Mouse (Mus musculus): ENCODE data around the gene 4833420G17Rik. TPM values are rescaled to one million over a fixed set of nuclear protein-coding genes. Genes with fewer than 3 reads are reported as not detected.

The 4833420G17Rik gene
- 110 and 113 TPM in 2 replicates for polyA plus RNA-seq (2016; fragmentation: Nextera tagmentation; extraction: Ambion mirVana)

DNA sequence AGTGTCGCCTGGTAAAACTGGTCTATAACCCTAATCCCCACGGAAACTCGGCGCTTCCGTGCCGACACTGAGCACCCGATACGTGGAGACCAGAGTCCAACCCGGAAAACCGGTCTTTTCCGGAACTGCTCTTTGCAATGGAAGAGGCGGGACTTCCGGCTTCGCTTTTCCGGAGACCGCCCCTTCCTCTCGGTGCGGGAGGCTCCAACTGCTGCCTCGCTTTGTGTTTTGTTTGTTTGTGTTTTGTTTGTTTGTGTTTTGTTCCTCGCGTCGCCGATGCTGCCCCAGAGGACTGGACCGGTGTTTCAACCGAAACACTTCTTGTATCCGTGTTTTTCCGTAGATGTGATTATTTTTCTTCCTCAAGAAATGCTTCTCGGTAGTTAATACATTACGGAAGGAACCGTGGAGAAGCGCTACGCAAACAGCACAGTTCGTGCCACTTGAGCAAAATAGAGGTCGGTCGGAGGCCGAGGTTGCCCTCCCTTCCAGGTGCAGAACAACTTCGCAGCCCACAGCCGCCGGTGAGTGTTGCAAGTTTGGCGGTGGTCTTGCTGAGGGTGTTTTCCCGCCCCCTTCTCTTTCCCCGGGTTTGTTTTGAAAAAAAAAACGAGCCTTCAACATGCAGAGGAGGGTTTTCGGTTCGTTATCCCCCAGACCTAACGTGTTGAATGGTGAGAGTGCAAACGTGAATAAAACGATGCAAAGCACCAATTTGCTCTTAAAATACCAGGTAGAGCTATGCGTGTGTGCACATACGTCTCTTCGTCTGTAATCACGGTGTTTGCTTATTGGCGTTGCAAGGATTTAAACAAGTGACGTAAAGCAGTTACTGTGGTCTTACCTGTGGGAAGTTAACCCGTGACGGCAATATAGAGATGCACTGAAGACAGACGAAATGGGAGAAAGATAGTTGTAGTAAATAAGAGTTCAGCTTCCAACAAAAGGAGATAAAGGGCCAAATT lies at the start of gene 4833420G17Rik:
Gene 4833420G17Rik (plus strand): TSS at position 173 of the 965 bp plus-strand sequence.
- ATAC-seq (ENCODE audit: low FRiP score, low read depth): peak; percentile 95
- H3K27ac ChIP-seq (replicated peaks): peak within 1 kb of the TSS; percentile 72
- 7% methylated on average over 57 of the region's 57 CpGs for WGBS

DNA sequence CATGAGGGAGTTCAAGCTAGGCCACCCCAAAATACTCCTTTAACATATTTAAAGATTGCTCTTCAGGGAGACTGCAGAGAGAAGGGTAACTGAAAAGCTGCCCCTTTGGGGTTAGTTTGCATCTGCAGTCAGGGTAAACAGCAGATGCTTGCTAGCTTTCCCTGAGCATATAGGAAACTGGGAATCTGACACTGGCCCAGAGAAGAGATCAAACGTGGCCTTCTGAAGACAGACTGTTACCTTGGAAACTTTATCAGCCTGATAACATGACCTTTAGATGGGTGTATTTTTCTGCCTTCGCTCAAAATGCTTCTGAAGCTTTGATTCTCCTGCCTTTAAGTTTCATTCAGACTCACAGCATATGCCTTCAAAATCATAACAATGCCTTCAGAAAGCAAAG lies 49.5 kb upstream of the 4833420G17Rik start:
- Histone ChIP-seq H3K4me2 (replicated peaks) (no peak overlapping the region), H3K9me3 (no peaks in the 10 kb centered on the region), H3K9ac (replicated peaks) (no peak overlapping the region), H3K4me1 (peaks cover 2% of the 10 kb centered on the region), H3K4me3 (no peak overlapping the region), H3K27me3 (no peaks in the 10 kb centered on the region), H3K36me3 (no peaks in the 10 kb centered on the region), H3K27ac (replicated peaks) (no peak overlapping the region)
- 10% methylated on average over 2 of the region's 2 CpGs for WGBS
- no peak for ATAC-seq (ENCODE audit: low FRiP score, low read depth)

More for the DNA sequence above, at the start of gene 4833420G17Rik:
- Histone ChIP-seq H3K9me3 (no peaks in the 10 kb centered on the region), H3K4me3 (peak within 1 kb of the TSS; percentile 79), H3K27me3 (no peaks in the 10 kb centered on the region), H3K4me1 (peaks cover 19% of the 10 kb centered on the region), H3K9ac (replicated peaks) (peak within 1 kb of the TSS; percentile 81), H3K36me3 (peaks cover 33% of the 10 kb centered on the region), H3K4me2 (replicated peaks) (peak within 1 kb of the TSS; percentile 70)

DNA sequence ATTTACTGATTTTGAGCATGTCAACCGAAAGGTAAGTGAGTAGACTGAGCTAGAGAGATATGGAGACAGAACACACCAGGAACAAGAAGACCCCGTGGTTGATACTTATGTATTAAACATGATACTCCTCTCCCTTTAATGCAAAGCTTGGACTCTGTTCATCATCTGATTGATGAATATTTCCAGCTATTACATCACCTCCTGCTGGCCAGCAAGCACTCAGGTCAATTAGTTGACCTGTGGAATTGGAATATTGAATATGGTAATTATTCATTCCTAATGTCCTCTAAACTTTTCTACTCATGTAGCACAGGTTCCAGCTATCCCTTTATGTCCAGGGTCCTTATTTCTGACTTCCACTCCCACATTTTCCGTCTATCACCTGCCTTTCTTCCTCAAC lies 44.1 kb upstream of the 4833420G17Rik start:
- no peak overlapping the region for H3K9ac ChIP-seq (replicated peaks)
- WGBS: 87% methylated on average over 3 of the region's 3 CpGs
- no peak overlapping the region for H3K27ac ChIP-seq (replicated peaks)
- no peak overlapping the region for H3K4me3 ChIP-seq
- no peaks in the 10 kb centered on the region for H3K36me3 ChIP-seq
- ATAC-seq (ENCODE audit: low FRiP score, low read depth): no peak
- H3K4me2 ChIP-seq (replicated peaks): no peak overlapping the region
- H3K9me3 ChIP-seq: no peaks in the 10 kb centered on the region
- no peaks in the 10 kb centered on the region for H3K27me3 ChIP-seq
- H3K4me1 ChIP-seq: no peaks in the 10 kb centered on the region

DNA sequence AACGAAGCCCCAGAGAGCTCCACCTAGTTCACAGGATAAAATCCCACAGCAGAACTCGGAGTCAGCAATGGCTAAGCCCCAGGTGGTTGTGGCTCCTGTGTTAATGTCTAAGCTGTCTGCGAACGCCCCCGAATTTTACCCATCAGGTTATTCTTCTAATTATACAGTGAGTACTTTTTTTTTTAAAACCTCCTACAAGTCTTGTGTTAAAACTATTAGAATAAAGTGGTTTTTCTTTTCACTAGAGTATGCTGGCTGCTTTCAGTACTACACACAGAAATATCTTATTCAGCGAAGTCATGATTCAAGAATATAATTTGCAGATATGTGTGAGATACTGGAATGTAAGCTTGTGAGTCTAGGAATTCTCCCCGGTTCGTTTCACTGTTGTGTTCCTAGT lies 32.4 kb upstream of the 4833420G17Rik start:
- WGBS: 23% methylated on average over 8 of the region's 8 CpGs
- Histone ChIP-seq H3K4me3 (peak overlapping the region; percentile 75), H3K9me3 (no peaks in the 10 kb centered on the region), H3K27me3 (no peaks in the 10 kb centered on the region), H3K9ac (replicated peaks) (peak overlapping the region; percentile 98), H3K27ac (replicated peaks) (peak overlapping the region; percentile 98; the same call in 1 of the 2 replicates), H3K4me1 (peaks cover 25% of the 10 kb centered on the region), H3K4me2 (replicated peaks) (peak overlapping the region; percentile 71), H3K36me3 (0 out of 2 replicates have a peak, but pooled peaks cover 2% of the 10 kb centered on the region)
- no peak for ATAC-seq (ENCODE audit: low FRiP score, low read depth)

DNA sequence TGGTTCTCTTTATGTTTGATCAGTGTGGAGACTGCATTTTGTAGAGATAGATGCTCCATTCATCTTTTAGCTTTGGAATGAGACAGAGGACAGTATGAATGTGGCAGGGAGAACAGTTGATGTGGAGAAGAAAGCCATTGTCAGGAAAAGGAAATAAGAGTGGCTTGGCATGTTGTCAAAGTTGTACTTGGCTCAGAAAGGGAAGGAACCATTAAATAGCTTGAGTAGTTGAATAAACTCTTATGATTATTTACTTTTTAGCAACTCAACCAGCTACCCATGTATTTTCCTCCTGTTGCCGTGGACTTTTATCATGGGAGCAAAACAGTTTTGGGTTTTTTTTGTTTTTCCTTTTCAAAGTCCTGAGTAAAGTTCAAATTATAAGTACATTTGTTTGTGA lies 30.5 kb upstream of the 4833420G17Rik start:
- Histone ChIP-seq H3K36me3 (peaks cover 11% of the 10 kb centered on the region), H3K9me3 (no peaks in the 10 kb centered on the region), H3K27ac (replicated peaks) (no peak overlapping the region), H3K4me1 (peaks cover 20% of the 10 kb centered on the region), H3K9ac (replicated peaks) (no peak overlapping the region), H3K4me2 (replicated peaks) (peak overlapping the region; percentile 71), H3K4me3 (0 out of 2 replicates have a peak overlapping the region, but pooled peaks have one; percentile 7), H3K27me3 (no peaks in the 10 kb centered on the region)
- ATAC-seq (ENCODE audit: low FRiP score, low read depth): no peak
- WGBS: 85% methylated on average over 1 of the region's 1 CpGs

GRCm38 (mm10) chr13:119434359-119434758 lies 28.2 kb upstream of the 4833420G17Rik start:
- no peak overlapping the region for H3K4me3 ChIP-seq
- H3K27ac ChIP-seq (replicated peaks): no peak overlapping the region
- H3K4me1 ChIP-seq: peaks cover 20% of the 10 kb centered on the region
- ATAC-seq (ENCODE audit: low FRiP score, low read depth): no peak
- no peak overlapping the region for H3K4me2 ChIP-seq (replicated peaks)
- H3K9me3 ChIP-seq: no peaks in the 10 kb centered on the region
- 84% methylated on average over 7 of the region's 7 CpGs for WGBS
- peaks cover 27% of the 10 kb centered on the region for H3K36me3 ChIP-seq
- H3K27me3 ChIP-seq: no peaks in the 10 kb centered on the region
- no peak overlapping the region for H3K9ac ChIP-seq (replicated peaks)

DNA sequence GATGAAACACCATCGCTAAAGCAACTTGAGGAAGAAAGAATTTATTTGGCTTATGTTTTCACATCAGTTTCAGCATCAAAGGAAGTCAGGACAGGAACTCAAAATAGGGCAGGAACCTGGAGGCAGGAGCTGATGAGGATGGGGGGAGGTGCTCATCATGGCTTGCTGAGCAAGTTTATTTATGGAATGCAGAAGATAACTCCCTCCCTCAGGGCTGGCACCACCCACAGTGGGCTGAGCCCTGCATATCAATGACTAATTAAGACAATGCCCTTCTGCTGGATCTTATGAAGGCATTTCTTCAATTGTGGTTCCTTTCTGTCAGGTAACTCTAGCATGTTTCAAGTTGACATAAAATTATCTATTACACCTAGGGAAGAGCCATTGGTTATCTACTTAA lies 20.3 kb upstream of the 4833420G17Rik start:
- Histone ChIP-seq H3K36me3 (peaks cover 61% of the 10 kb centered on the region), H3K9ac (replicated peaks) (no peak overlapping the region), H3K27ac (replicated peaks) (no peak overlapping the region), H3K4me3 (no peak overlapping the region), H3K4me1 (no peaks in the 10 kb centered on the region), H3K4me2 (replicated peaks) (no peak overlapping the region), H3K27me3 (no peaks in the 10 kb centered on the region), H3K9me3 (no peaks in the 10 kb centered on the region)
- WGBS: 88% methylated on average over 1 of the region's 1 CpGs
- ATAC-seq (ENCODE audit: low FRiP score, low read depth): no peak

- Histone ChIP-seq H3K36me3 (peaks cover 47% of the 10 kb centered on the region), H3K4me1 (no peaks in the 10 kb centered on the region), H3K4me2 (replicated peaks) (no peak overlapping the region), H3K9ac (replicated peaks) (no peak overlapping the region), H3K4me3 (no peak overlapping the region), H3K27ac (replicated peaks) (no peak overlapping the region), H3K9me3 (no peaks in the 10 kb centered on the region), H3K27me3 (no peaks in the 10 kb centered on the region)
- ATAC-seq (ENCODE audit: low FRiP score, low read depth): no peak
- 92% methylated on average over 4 of the region's 4 CpGs for WGBS
Observed at GRCm38 (mm10) chr13:119453563-119453962, 9.0 kb upstream of the 4833420G17Rik start.

DNA sequence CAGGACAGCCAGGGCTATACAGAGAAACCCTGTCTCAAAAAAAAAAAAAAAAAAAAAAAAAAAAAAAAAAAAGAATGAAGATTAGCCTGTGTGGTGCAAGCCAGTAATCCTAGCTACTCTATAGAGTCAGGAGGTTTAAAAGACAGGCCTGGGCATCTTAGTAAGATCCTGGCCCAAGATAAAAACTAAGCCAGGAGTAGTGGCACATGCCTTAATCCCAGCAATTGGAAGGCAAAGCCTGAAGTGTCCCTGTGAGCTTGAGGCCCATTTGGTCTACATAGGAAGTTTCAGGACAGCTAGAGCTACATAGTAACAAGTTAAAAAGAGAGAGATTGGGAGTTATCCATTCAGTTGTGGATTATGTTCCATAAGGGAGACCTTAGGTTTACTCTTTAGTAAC lies 7.5 kb upstream of the 4833420G17Rik start:
- Histone ChIP-seq H3K27ac (replicated peaks) (no peak overlapping the region), H3K36me3 (peaks cover 51% of the 10 kb centered on the region), H3K9ac (replicated peaks) (no peak overlapping the region), H3K4me2 (replicated peaks) (no peak overlapping the region), H3K9me3 (no peaks in the 10 kb centered on the region), H3K4me1 (no peaks in the 10 kb centered on the region), H3K4me3 (no peak overlapping the region), H3K27me3 (no peaks in the 10 kb centered on the region)
- ATAC-seq (ENCODE audit: low FRiP score, low read depth): no peak

- H3K36me3 ChIP-seq: peaks cover 38% of the 10 kb centered on the region
- WGBS: 98% methylated on average over 7 of the region's 7 CpGs
- ATAC-seq (ENCODE audit: low FRiP score, low read depth): no peak
Observed at GRCm38 (mm10) chr13:119456342-119456741, 6.2 kb upstream of the 4833420G17Rik start.

GRCm38 (mm10) chr13:119461900-119462595 lies 520 bp upstream of the 4833420G17Rik start:
- peak overlapping the region; percentile 70 for H3K4me2 ChIP-seq (replicated peaks)
- no peaks in the 10 kb centered on the region for H3K27me3 ChIP-seq
- H3K9me3 ChIP-seq: no peaks in the 10 kb centered on the region
- peak; percentile 78 for ATAC-seq (ENCODE audit: low FRiP score, low read depth)
- H3K27ac ChIP-seq (replicated peaks): peak overlapping the region; percentile 72
- H3K4me1 ChIP-seq: peaks cover 19% of the 10 kb centered on the region
- H3K9ac ChIP-seq (replicated peaks): peak overlapping the region; percentile 81; the same call in 1 of the 2 replicates
- H3K36me3 ChIP-seq: peaks cover 24% of the 10 kb centered on the region; the same call in 1 of the 2 replicates
- WGBS: 8% methylated on average over 10 of the region's 10 CpGs
- peak overlapping the region; percentile 79 for H3K4me3 ChIP-seq

More at GRCm38 (mm10) chr13:119456342-119456741, 6.2 kb upstream of the 4833420G17Rik start:
- Histone ChIP-seq H3K4me3 (no peak overlapping the region), H3K9me3 (no peaks in the 10 kb centered on the region), H3K27me3 (no peaks in the 10 kb centered on the region), H3K27ac (replicated peaks) (no peak overlapping the region), H3K4me2 (replicated peaks) (no peak overlapping the region), H3K9ac (replicated peaks) (no peak overlapping the region), H3K4me1 (no peaks in the 10 kb centered on the region)

- Histone ChIP-seq H3K36me3 (peaks cover 70% of the 10 kb centered on the region), H3K9ac (replicated peaks) (no peak overlapping the region), H3K4me3 (no peak overlapping the region), H3K9me3 (no peaks in the 10 kb centered on the region), H3K4me1 (no peaks in the 10 kb centered on the region), H3K4me2 (replicated peaks) (no peak overlapping the region), H3K27me3 (no peaks in the 10 kb centered on the region), H3K27ac (replicated peaks) (no peak overlapping the region)
- ATAC-seq (ENCODE audit: low FRiP score, low read depth): no peak
- 89% methylated on average over 9 of the region's 9 CpGs for WGBS
Observed at GRCm38 (mm10) chr13:119476631-119477030, 14.1 kb downstream of the 4833420G17Rik start.

All from midbrain, embryonic 12.5 days (tissue).